Mouse (Mus musculus) thymus, postnatal 14 days (tissue): ENCODE measurements around the gene Tnf.

Experiments
- DNase-seq: peaks from one replicate; pipeline ENCODE4 v3.0.0; 2021

Gene Tnf

GRCm38 (mm10) chr17:35233114-35233980, 31.5 kb upstream of the Tnf start, which contains the start of gene Atp6v1g2:
Atp6v1g2 (plus strand) TSS chr17:35233660.
- DNase-seq: no peak

- peak; percentile 70 for DNase-seq
Measured at GRCm38 (mm10) chr17:35232659-35233058, 30.9 kb upstream of the Tnf start.

DNA sequence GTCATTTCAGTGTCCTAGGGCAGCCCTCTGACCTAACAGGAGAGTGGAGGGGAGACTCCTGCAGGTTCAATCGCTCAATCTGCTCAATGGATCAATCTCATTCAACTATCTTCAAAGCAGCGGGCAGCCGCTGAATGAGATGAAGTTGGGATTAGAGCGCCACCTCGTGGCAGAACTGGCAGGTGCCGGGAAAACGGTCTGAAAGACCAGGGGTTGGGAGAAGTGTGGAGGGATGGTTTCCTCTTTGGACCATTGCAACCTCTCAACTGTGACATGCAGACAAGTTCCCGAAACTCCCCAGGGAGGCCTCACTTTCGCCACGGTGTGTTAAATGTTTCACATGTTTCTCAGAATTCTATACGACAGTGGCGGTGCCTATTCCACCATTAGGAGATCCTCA, 30.2 kb upstream of the Tnf start:
- peak; percentile 91 for DNase-seq

DNA sequence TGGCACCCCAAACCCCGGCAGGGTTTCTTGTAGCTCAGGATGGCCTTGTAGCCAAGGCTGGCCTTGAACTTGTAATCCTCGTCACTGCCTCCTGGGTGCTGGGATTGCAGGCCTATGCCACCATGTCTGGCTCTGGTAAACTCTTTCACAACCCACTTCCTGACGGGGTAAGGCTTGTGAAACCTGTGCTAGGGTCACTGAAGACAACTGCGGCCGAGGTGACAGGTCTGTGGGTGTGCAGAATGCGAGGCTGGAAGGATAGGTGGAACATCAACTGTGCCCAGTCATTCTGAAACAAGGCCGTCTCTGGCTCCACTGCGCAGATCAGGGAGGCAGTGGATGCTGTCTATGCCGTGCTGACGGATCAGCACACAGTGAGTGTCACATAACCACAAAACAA, 29.2 kb upstream of the Tnf start:
- DNase-seq: no peak

- peak; percentile 69 for DNase-seq
Measured at GRCm38 (mm10) chr17:35226561-35227046, 24.8 kb upstream of the Tnf start.

DNA sequence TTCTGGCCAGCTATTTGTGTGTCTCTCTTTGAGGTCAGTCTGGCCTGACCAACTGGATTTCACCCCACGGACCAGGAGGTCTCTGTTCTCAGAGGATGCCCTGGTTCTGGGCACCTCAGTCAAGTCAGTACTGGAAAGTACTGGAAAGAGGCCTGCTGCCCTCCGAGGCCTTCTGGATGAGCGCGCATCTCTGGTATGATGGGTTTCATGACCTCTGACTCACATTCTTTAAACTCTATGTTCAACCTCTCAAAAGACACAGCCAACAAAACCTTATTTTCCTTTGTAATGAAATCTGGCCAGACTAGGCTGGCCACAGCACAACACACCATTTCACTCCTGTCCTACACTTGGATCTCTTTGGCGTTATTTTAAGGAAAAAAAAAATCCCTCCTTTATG, 23.6 kb upstream of the Tnf start:
- DNase-seq: no peak

- DNase-seq: no peak
Measured at GRCm38 (mm10) chr17:35224641-35225040, 22.8 kb upstream of the Tnf start.

- DNase-seq: peak; percentile 78
Measured at GRCm38 (mm10) chr17:35222299-35222698, 20.5 kb upstream of the Tnf start.

DNA sequence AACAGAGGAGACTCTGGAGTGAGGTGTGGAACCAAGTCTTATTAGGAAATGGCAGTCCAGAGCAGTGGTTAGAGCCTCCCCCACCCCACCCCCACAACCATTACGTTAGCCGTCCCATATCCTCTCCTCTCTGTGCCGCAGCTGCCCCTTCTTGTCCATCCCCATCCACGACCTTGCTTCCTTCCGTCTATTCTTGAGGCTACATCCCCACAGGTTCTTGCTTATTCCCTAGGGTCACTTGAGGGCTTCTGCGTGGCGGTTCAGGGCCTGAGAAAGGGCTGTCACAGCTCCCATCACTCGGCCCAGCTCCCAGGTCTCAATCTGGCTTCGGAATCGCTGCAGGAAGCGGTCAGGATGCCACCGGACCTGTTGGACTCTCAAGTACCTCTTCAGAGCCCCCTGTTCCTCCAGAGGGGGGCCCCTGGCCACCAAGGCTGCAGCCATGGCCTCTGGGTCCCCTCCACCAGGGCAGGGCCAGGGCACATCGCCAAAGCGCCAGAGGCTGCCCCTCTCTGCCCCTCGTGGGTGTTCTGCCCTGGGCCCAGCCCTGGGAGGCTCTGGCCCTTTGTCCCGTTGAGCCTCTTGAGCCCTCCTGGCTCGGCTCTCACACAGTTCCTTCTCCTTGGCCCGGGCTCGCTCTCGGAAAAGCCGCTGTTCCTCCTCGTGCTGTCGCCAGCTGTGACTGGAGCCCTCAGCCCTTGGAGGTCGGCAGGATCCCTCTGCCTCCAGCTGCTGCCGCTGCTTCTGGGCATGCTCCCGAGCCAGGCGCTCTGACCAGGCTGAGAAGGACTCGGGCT, 18.5 kb upstream of the Tnf start, which contains the start of gene Gm16181:
Gene Gm16181 (plus strand): TSS at position 679 of the 797 bp plus-strand sequence.
- no peak for DNase-seq

GRCm38 (mm10) chr17:35219601-35220041, 17.8 kb upstream of the Tnf start:
- peak; percentile 81 for DNase-seq

- DNase-seq: peak; percentile 63
Measured at GRCm38 (mm10) chr17:35218516-35219193, 16.8 kb upstream of the Tnf start.

DNA sequence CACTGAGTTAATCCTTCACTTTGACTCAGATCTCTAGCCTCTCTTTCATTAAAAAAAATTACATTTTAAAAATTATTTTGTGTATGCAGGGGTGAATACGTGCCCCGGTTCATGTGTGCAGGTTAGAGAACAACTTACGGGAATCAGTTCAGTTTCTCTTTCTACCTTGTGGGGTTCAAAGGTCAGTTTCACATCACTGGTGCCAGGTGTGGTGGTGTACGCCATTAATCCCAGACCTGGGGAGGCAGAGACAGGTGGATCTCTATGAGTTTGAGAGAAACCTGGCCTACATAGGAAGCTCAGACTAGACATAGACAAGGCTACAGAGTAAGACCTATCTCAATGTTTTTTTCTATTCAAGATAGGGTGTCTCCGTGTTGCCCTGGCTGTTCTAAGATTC, 11.3 kb upstream of the Tnf start:
- DNase-seq: no peak

GRCm38 (mm10) chr17:35210593-35210992, 8.8 kb upstream of the Tnf start:
- DNase-seq: no peak

GRCm38 (mm10) chr17:35209785-35210535, 8.2 kb upstream of the Tnf start:
- DNase-seq: peak; percentile 47

GRCm38 (mm10) chr17:35205380-35205769, 3.6 kb upstream of the Tnf start:
- no peak for DNase-seq

DNA sequence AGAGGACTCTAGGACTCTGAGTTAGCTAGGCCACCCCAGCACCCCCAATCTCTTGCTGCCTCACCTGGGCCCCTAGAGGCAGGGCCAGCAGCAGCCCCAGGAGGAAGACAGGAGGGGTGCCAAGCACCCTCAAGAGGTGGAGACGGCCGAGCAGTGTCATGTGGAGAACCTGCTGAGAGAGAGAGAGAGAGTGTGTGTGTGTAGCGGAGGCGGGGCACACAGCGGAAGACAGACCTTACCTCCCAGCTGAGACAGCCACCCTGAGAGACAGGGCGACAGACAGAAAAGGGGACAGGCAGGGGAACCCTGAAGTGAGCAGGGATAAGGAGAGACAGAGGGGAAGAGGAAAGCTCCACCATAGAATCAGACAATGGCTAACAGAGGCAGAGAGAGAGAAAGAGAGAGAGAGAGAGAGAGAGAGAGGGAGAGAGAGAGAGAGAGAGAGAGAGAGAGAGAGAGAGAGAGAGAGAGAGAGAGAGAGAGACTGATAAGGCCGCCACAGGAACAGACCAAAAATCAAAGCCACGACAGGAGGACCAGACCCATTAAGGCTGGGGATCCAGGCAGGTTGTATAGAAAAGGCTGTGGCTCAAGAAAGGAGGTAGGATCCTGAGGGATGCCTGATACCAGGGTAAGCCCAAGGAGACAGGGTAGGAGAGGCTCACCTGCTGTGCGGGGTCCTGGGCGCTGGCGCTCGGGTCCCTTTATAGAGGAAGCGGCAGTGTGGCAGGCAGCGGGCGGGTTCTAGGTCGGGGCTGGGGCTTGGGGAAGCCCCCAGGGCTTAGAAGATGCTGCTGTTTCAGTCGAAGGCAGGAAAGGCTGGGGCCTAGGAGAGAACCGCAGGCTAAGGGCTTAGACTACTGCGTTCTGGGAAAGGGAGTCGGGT, 2.9 kb upstream of the Tnf start, which contains the start of gene Lta:
Gene Lta (minus strand): TSS at position 858 of the 886 bp plus-strand sequence.
- peak; percentile 84 for DNase-seq

DNA sequence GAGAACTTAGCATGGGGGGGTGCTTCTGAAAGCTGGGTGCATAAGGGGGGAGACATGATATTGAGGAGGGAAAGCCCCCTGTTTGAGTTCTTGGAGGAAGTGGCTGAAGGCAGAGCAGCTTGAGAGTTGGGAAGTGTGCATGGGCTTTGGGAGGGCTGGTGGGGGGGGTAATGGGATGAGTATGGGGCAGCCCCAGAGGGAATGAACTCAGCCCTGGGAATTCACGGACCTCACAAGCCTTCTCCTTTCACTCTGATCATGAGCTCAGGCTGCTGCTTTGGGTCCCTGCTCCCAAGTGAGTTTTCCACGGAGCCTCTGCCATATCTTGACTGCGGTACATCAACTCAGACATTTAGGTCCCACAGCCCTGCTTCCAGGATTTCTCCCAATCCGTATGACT, 635 bp upstream of the Tnf start:
- no peak for DNase-seq

DNA sequence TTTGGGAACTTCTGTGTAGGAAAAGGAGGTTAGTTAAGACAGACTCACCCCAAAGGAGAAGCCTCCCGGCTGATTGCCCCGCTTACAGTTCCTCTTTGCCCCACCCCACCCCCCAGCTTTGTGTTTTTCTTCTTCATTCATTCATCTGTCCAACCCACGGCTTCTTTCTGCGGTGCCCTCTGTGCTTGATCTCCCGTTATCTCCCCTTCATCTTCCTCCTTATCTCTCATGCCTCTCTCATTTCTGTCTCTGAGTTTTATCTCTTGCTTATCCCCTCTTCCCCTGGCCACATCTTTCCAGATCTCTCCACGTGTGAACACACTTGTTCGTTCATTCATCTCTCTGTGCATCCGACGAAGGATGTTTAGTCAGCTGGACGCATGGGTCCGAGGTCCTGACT, 679 bp downstream of the Tnf start:
- peak; percentile 45 for DNase-seq

- peak; percentile 87 for DNase-seq
Measured at GRCm38 (mm10) chr17:35200398-35200797, 1.4 kb downstream of the Tnf start.

GRCm38 (mm10) chr17:35198946-35199345, 2.9 kb downstream of the Tnf start:
- DNase-seq: no peak

DNA sequence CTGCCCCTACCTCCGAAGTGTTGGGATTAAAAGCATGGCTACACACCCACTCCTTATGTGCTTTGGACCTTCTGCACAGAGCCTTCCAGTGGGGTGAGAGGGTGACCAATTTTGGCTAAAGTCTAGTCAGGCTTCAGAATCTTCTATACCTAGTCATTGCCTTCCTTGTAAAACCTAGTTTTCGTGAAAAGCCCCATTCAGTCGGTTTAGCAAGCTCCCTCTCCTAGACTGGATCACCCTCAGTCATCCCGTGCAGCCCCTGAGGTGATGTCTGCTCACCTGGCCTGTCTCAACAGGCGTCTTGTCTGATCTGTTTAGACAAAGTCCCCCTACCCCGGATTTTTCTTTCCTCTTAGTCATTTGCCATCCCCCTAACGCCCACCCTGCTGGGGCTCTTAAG, 3.8 kb downstream of the Tnf start:
- peak; percentile 16 for DNase-seq
